Mouse (Mus musculus): ENCODE results near the gene Gm20547. TPM values are rescaled to one million over a fixed set of nuclear protein-coding genes. Genes with fewer than 3 reads are reported as not detected.
A peak's percentile ranks its signal among the peaks of the same experiment; 100 is the strongest.

The Gm20547 gene
- polyA plus RNA-seq, 1 experiment from 2014 or later = not detected

Small RNA genes lying within 50 kb of the gene (microRNA-seq; reads per million reads assigned to microRNA genes)
- gene Mir6970 (not detected), gene Mir6971 (4.8 reads per million, percentile 23 among the genes with 10 or more reads in this experiment), gene Mir6972 (not detected)

Other genes with a start within 250 kb of the Gm20547 start
- 15.4 and 17.9 TPM in 2 replicates for gene Fkbpl, start 237.3 kb downstream of the Gm20547 start, polyA plus RNA-seq (2015; fragmentation: Nextera tagmentation; extraction: Ambion mirVana)
- gene Atf6b, start 234.9 kb downstream of the Gm20547 start, polyA plus RNA-seq (2015; fragmentation: Nextera tagmentation; extraction: Ambion mirVana) = 119 and 123 TPM in 2 replicates
- 0.14 and 0.15 TPM in 2 replicates for gene Tnxb, start 211.5 kb downstream of the Gm20547 start, polyA plus RNA-seq (2015; fragmentation: Nextera tagmentation; extraction: Ambion mirVana)
- 0.27 and 0.39 TPM in 2 replicates for gene C4b, start 138.2 kb downstream of the Gm20547 start, polyA plus RNA-seq (2015; fragmentation: Nextera tagmentation; extraction: Ambion mirVana)
- not detected in 2 replicates for gene Cyp21a1, start 77.5 kb downstream of the Gm20547 start, polyA plus RNA-seq (2015; fragmentation: Nextera tagmentation; extraction: Ambion mirVana)
- gene Stk19, start 45.1 kb downstream of the Gm20547 start, polyA plus RNA-seq (2015; fragmentation: Nextera tagmentation; extraction: Ambion mirVana) = 40.6 and 43.2 TPM in 2 replicates
- 73.1 and 73.2 TPM in 2 replicates for gene Dxo, start 45.0 kb downstream of the Gm20547 start, polyA plus RNA-seq (2015; fragmentation: Nextera tagmentation; extraction: Ambion mirVana)
- gene Skiv2l, start 31.8 kb downstream of the Gm20547 start, polyA plus RNA-seq (2015; fragmentation: Nextera tagmentation; extraction: Ambion mirVana) = 62.1 and 62.4 TPM in 2 replicates
- 79.8 and 86.5 TPM in 2 replicates for gene Nelfe, start 31.7 kb downstream of the Gm20547 start, polyA plus RNA-seq (2015; fragmentation: Nextera tagmentation; extraction: Ambion mirVana)
- 0.51 and 1.4 TPM in 2 replicates for gene Cfb, start 19.5 kb downstream of the Gm20547 start, polyA plus RNA-seq (2015; fragmentation: Nextera tagmentation; extraction: Ambion mirVana)
- 12.4 and 13.1 TPM in 2 replicates for gene Zbtb12, start 2.6 kb downstream of the Gm20547 start, polyA plus RNA-seq (2015; fragmentation: Nextera tagmentation; extraction: Ambion mirVana)
- 1.6 and 2.4 TPM in 2 replicates for gene C2, start 16.2 kb upstream of the Gm20547 start, polyA plus RNA-seq (2015; fragmentation: Nextera tagmentation; extraction: Ambion mirVana)
- 99.8 and 102 TPM in 2 replicates for gene Ehmt2, start 16.4 kb upstream of the Gm20547 start, polyA plus RNA-seq (2015; fragmentation: Nextera tagmentation; extraction: Ambion mirVana)
- gene Slc44a4, start 32.4 kb upstream of the Gm20547 start, polyA plus RNA-seq (2015; fragmentation: Nextera tagmentation; extraction: Ambion mirVana) = 0.09 TPM in 1 of 2 replicates, not detected in the other
- 38.6 and 42.3 TPM in 2 replicates for gene Neu1, start 49.2 kb upstream of the Gm20547 start, polyA plus RNA-seq (2015; fragmentation: Nextera tagmentation; extraction: Ambion mirVana)
- gene Hspa1b, start 77.2 kb upstream of the Gm20547 start, polyA plus RNA-seq (2015; fragmentation: Nextera tagmentation; extraction: Ambion mirVana) = 0.24 TPM in 1 of 2 replicates, not detected in the other
- not detected in 2 replicates for gene Gm20481, start 87.9 kb upstream of the Gm20547 start, polyA plus RNA-seq (2015; fragmentation: Nextera tagmentation; extraction: Ambion mirVana)
- gene Hspa1a, start 90.1 kb upstream of the Gm20547 start, polyA plus RNA-seq (2015; fragmentation: Nextera tagmentation; extraction: Ambion mirVana) = 13.4 and 19.3 TPM in 2 replicates
- gene Hspa1l, start 90.7 kb upstream of the Gm20547 start, polyA plus RNA-seq (2015; fragmentation: Nextera tagmentation; extraction: Ambion mirVana) = 2.0 and 2.4 TPM in 2 replicates
- 97.2 and 107 TPM in 2 replicates for gene Lsm2, start 99.8 kb upstream of the Gm20547 start, polyA plus RNA-seq (2015; fragmentation: Nextera tagmentation; extraction: Ambion mirVana)
- gene Vars, start 118.9 kb upstream of the Gm20547 start, polyA plus RNA-seq (2015; fragmentation: Nextera tagmentation; extraction: Ambion mirVana) = 54.8 and 56.5 TPM in 2 replicates
- 0.16 and 0.26 TPM in 2 replicates for gene Vwa7, start 134.5 kb upstream of the Gm20547 start, polyA plus RNA-seq (2015; fragmentation: Nextera tagmentation; extraction: Ambion mirVana)
- gene Sapcd1, start 146.0 kb upstream of the Gm20547 start, polyA plus RNA-seq (2015; fragmentation: Nextera tagmentation; extraction: Ambion mirVana) = 0.71 and 1.1 TPM in 2 replicates
- gene Msh5, start 164.7 kb upstream of the Gm20547 start, polyA plus RNA-seq (2015; fragmentation: Nextera tagmentation; extraction: Ambion mirVana) = 1.9 and 2.4 TPM in 2 replicates
- gene Clic1, start 167.9 kb upstream of the Gm20547 start, polyA plus RNA-seq (2015; fragmentation: Nextera tagmentation; extraction: Ambion mirVana) = 51.2 and 54.7 TPM in 2 replicates
- gene Ddah2, start 177.0 kb upstream of the Gm20547 start, polyA plus RNA-seq (2015; fragmentation: Nextera tagmentation; extraction: Ambion mirVana) = 312 and 341 TPM in 2 replicates
- gene Ly6g6c, start 183.3 kb upstream of the Gm20547 start, polyA plus RNA-seq (2015; fragmentation: Nextera tagmentation; extraction: Ambion mirVana) = 0.30 TPM in 1 of 2 replicates, not detected in the other
- 0.12 and 0.15 TPM in 2 replicates for gene Mpig6b, start 184.1 kb upstream of the Gm20547 start, polyA plus RNA-seq (2015; fragmentation: Nextera tagmentation; extraction: Ambion mirVana)
- gene Ly6g6e, start 194.9 kb upstream of the Gm20547 start, polyA plus RNA-seq (2015; fragmentation: Nextera tagmentation; extraction: Ambion mirVana) = 0.26 and 0.31 TPM in 2 replicates
- 0.57 and 1.5 TPM in 2 replicates for gene Ly6g6d, start 196.0 kb upstream of the Gm20547 start, polyA plus RNA-seq (2015; fragmentation: Nextera tagmentation; extraction: Ambion mirVana)
- gene Ly6g6f, start 203.6 kb upstream of the Gm20547 start, polyA plus RNA-seq (2015; fragmentation: Nextera tagmentation; extraction: Ambion mirVana) = not detected in 2 replicates
- 105 and 107 TPM in 2 replicates for gene Abhd16a, start 207.2 kb upstream of the Gm20547 start, polyA plus RNA-seq (2015; fragmentation: Nextera tagmentation; extraction: Ambion mirVana)
- gene Ly6g5c, start 226.2 kb upstream of the Gm20547 start, polyA plus RNA-seq (2015; fragmentation: Nextera tagmentation; extraction: Ambion mirVana) = not detected in 2 replicates
- gene Ly6g5b, start 233.4 kb upstream of the Gm20547 start, polyA plus RNA-seq (2015; fragmentation: Nextera tagmentation; extraction: Ambion mirVana) = 1.5 TPM in 2 replicates
- gene Gpank1, start 239.4 kb upstream of the Gm20547 start, polyA plus RNA-seq (2015; fragmentation: Nextera tagmentation; extraction: Ambion mirVana) = 24.3 and 26.4 TPM in 2 replicates
- gene Csnk2b, start 240.0 kb upstream of the Gm20547 start, polyA plus RNA-seq (2015; fragmentation: Nextera tagmentation; extraction: Ambion mirVana) = 315 and 331 TPM in 2 replicates
- 7.8 and 8.7 TPM in 2 replicates for gene D17H6S53E, start 244.3 kb upstream of the Gm20547 start, polyA plus RNA-seq (2015; fragmentation: Nextera tagmentation; extraction: Ambion mirVana)

All from midbrain, embryonic 16.5 days (tissue).